Mouse (Mus musculus): ENCODE results near the gene Gp1bb. TPM values are rescaled to one million over a fixed set of nuclear protein-coding genes. Genes with fewer than 3 reads are reported as not detected.

Gp1bb gene
- polyA plus RNA-seq, 1 experiment from 2014 or later: 8.8 TPM

GRCm38 (mm10) chr16:18584901-18585510 lies 37.2 kb downstream of the Gp1bb start:
- no peaks in the 10 kb centered on the region for H3K36me3 ChIP-seq (ENCODE audit: insufficient read depth, low read length)
- H3K4me3 ChIP-seq (ENCODE audit: low read depth, low read length): peak overlapping the region; percentile 48; the same call in 1 of the 2 replicates
- TF ChIP-seq EP300 (IDR thresholded peaks at IDR 0.05) (no peak), CTCF (IDR thresholded peaks at IDR 0.05) (no peak)
- H3K4me2 ChIP-seq (replicated peaks; ENCODE audit: low read depth, low read length): peak overlapping the region; percentile 83
- WGBS: 50% methylated on average over 10 of the region's 10 CpGs
- 0 out of 2 replicates have a peak overlapping the region, but pooled peaks have one; percentile 32 for H3K27ac ChIP-seq (ENCODE audit: low read length)
- ATAC-seq (no peak), DNase-seq (ENCODE audit: low spot score) (peak; percentile 49)
- peaks cover 13% of the 10 kb centered on the region for H3K4me1 ChIP-seq (ENCODE audit: insufficient read depth, low read depth, low read length)
- H3K9ac ChIP-seq (replicated peaks; ENCODE audit: low read depth): no peak overlapping the region; the same call in 1 of the 2 replicates
- peaks cover 87% of the 10 kb centered on the region for H3K27me3 ChIP-seq (replicated peaks; ENCODE audit: insufficient read depth, low read length)
- no peaks in the 10 kb centered on the region for H3K9me3 ChIP-seq (ENCODE audit: low read length)

DNA sequence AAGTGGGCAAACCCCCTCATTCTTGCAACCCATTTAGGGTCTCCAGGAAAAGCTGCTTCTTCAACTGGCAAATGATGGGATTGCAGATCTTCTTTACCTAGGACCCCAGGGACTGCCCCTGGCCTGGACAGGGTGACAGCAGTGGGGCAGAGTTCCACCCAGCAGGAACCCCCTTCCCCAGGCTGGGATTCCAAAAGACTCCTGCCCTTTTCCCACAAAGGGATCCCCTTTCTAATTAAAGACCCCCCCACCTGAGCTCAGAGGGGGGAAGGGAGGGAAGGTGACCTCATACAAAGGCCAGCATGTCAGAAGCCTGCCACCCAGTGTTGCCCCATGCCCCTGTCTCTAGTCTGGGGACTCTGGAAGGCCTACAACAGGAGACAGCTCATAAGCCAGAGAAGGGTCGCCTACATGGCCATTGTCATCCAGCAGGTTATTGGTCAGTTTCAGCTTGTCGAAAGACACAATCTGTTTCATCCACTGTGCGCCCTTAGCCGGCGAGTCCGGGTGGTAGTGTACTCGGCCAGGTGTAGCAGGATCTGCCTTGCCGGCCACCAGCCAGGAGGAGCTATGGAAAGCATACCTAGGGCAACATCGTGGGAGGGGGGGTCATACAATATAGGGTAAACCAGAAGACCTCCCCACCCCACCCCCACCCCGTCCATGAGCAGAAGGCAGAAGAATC lies 38.4 kb downstream of the Gp1bb start:
- no peaks in the 10 kb centered on the region for H3K9me3 ChIP-seq (ENCODE audit: low read length)
- no peak for DNase-seq (ENCODE audit: low spot score)
- H3K4me2 ChIP-seq (replicated peaks; ENCODE audit: low read depth, low read length): peak overlapping the region; percentile 83; the same call in 1 of the 2 replicates
- H3K4me3 ChIP-seq (ENCODE audit: low read depth, low read length): no peak overlapping the region
- ATAC-seq: no peak
- H3K4me1 ChIP-seq (ENCODE audit: insufficient read depth, low read depth, low read length): peaks cover 13% of the 10 kb centered on the region
- H3K27me3 ChIP-seq (replicated peaks; ENCODE audit: insufficient read depth, low read length): peaks cover 80% of the 10 kb centered on the region
- 66% methylated on average over 10 of the region's 10 CpGs for WGBS
- H3K27ac ChIP-seq (ENCODE audit: low read length): no peak overlapping the region
- no peak for TF ChIP-seq EP300 (IDR thresholded peaks at IDR 0.05)
- TF ChIP-seq CTCF (IDR thresholded peaks at IDR 0.05): no peak
- H3K36me3 ChIP-seq (ENCODE audit: insufficient read depth, low read length): no peaks in the 10 kb centered on the region
- H3K9ac ChIP-seq (replicated peaks; ENCODE audit: low read depth): no peak overlapping the region

DNA sequence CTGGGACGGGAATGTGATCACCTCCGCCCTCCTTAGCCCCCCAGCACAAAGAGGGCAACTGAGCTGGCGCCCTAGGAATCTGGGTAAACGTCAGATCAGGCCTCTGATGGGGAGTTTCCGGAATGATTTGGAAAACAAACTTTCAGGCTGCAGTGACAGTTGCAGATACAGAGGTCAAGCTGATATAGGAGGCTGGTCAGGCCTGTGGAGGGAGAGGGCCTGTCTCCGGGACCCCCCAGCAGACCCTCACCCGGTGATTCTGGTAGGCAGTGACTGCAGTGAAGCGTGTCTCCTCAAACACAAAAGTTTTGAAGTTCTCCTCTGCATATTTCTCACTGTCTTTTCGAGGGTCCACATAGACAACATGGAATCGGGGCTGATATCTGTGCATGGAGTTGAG lies 39.0 kb downstream of the Gp1bb start:
- DNase-seq (ENCODE audit: low spot score): no peak
- no peak overlapping the region for H3K4me3 ChIP-seq (ENCODE audit: low read depth, low read length)

DNA sequence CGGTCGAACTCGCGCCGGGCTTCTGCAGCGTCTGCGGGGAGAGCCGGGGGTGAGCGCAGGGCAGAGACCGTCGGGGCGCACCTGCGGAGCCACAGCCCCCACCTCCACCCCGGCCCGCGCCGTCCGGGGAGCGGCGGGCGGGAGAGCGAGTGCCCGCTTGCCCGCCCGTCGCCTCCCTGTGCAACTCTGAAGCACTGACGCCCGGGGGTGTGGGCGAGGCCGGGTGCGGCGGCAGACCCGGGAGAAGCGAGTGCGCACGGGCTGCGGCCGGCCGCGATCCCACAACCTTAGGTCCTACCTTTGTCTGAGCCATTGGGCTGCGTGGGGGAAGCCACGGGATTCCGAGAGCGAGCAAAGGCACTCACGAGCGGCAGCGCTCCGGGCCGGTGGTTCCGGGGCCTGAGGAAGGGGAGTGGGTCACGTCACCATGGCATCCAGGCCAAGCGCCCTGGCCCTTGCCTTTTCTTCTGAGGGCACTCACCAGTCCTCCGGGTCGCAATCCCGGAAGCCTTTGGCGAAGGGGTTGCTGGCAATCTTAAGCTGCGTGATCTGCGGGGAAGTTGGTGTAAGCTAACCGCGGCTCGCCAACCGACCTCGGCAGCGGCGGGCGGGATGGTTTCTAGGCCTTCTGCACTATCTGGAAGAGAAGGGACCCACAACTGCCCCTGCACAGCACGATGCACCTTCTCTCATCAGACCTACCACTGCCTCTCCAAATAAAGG lies 39.6 kb downstream of the Gp1bb start:
- Histone ChIP-seq H3K4me1 (ENCODE audit: insufficient read depth, low read depth, low read length) (peaks cover 13% of the 10 kb centered on the region), H3K9me3 (ENCODE audit: low read length) (no peaks in the 10 kb centered on the region), H3K36me3 (ENCODE audit: insufficient read depth, low read length) (no peaks in the 10 kb centered on the region), H3K4me3 (ENCODE audit: low read depth, low read length) (peak overlapping the region; percentile 36), H3K9ac (replicated peaks; ENCODE audit: low read depth) (no peak overlapping the region), H3K27me3 (replicated peaks; ENCODE audit: insufficient read depth, low read length) (peaks cover 68% of the 10 kb centered on the region), H3K4me2 (replicated peaks; ENCODE audit: low read depth, low read length) (peak overlapping the region; percentile 65), H3K27ac (ENCODE audit: low read length) (no peak overlapping the region)
- ATAC-seq: no peak
- no peak for DNase-seq (ENCODE audit: low spot score)
- no peak for TF ChIP-seq EP300 (IDR thresholded peaks at IDR 0.05)
- no peak for TF ChIP-seq CTCF (IDR thresholded peaks at IDR 0.05)
- 8% methylated on average over 57 of the region's 67 CpGs for WGBS

More for the DNA sequence above, 39.0 kb downstream of the Gp1bb start:
- Histone ChIP-seq H3K9me3 (ENCODE audit: low read length) (no peaks in the 10 kb centered on the region), H3K9ac (replicated peaks; ENCODE audit: low read depth) (no peak overlapping the region), H3K4me1 (ENCODE audit: insufficient read depth, low read depth, low read length) (peaks cover 13% of the 10 kb centered on the region), H3K27ac (ENCODE audit: low read length) (no peak overlapping the region), H3K36me3 (ENCODE audit: insufficient read depth, low read length) (no peaks in the 10 kb centered on the region), H3K27me3 (replicated peaks; ENCODE audit: insufficient read depth, low read length) (peaks cover 74% of the 10 kb centered on the region), H3K4me2 (replicated peaks; ENCODE audit: low read depth, low read length) (no peak overlapping the region)
- TF ChIP-seq EP300 (IDR thresholded peaks at IDR 0.05) (no peak), CTCF (IDR thresholded peaks at IDR 0.05) (no peak)
- WGBS: 61% methylated on average over 10 of the region's 10 CpGs
- ATAC-seq: no peak

DNA sequence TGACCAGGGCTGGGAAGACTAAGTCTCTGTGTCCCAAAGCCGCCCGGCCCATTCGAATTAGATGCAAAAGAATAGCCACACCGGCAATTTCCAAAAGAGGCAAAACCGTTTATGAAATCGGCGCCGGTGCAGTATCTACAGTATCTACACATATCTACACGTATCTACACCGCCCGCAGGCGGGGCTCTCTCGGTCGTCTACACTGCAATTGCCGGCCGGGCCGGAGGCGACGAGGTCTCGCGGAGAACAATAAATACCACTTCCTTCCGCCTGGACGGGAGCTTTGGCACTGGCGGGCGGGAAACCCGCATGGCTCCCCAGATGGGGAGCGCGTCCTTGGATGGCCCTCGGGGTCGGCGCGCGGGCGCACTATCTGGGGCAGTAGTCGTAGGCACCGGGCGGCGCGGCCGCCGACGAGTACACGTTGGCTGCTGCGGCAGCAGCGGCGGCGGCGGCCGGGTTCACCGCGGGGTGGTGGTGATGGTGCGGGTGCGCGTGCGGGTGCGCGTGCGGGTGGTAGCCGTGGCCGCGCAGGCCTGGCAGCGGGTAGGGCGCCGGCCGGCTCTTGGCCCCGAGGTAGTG lies 40.5 kb downstream of the Gp1bb start:
- Histone ChIP-seq H3K9ac (replicated peaks; ENCODE audit: low read depth) (no peak overlapping the region), H3K4me2 (replicated peaks; ENCODE audit: low read depth, low read length) (peak overlapping the region; percentile 65), H3K9me3 (ENCODE audit: low read length) (no peaks in the 10 kb centered on the region), H3K36me3 (ENCODE audit: insufficient read depth, low read length) (no peaks in the 10 kb centered on the region), H3K27me3 (replicated peaks; ENCODE audit: insufficient read depth, low read length) (peaks cover 68% of the 10 kb centered on the region), H3K27ac (ENCODE audit: low read length) (no peak overlapping the region), H3K4me1 (ENCODE audit: insufficient read depth, low read depth, low read length) (peaks cover 13% of the 10 kb centered on the region), H3K4me3 (ENCODE audit: low read depth, low read length) (peak overlapping the region; percentile 36)
- TF ChIP-seq CTCF (IDR thresholded peaks at IDR 0.05) (no peak), EP300 (IDR thresholded peaks at IDR 0.05) (no peak)
- DNase-seq (ENCODE audit: low spot score) (peak; percentile 31), ATAC-seq (peak; percentile 7; the same call in 1 of the 2 replicates)
- 4% methylated on average over 50 of the region's 66 CpGs for WGBS
